Mouse (Mus musculus): ENCODE measurements around the gene Cdc73. TPM values are rescaled to one million over a fixed set of nuclear protein-coding genes. Genes with fewer than 3 reads are reported as not detected.
"Not testable (repeated sequence)": the region's sequence is repeated elsewhere in the genome, so short reads cannot be mapped to it uniquely, and the experiment has no call there.

Gene Cdc73
- polyA plus RNA-seq, 1 experiment from 2014 or later: 29.3 TPM

- 60% methylated on average over 9 of the region's 9 CpGs for WGBS
- Histone ChIP-seq H3K9ac (no peak overlapping the region), H3K27ac (ENCODE audit: poor library complexity, severe bottlenecking) (no peak overlapping the region), H3K27me3 (replicated peaks) (no peaks in the 10 kb centered on the region), H3K9me3 (replicated peaks) (0 out of 2 replicates have a peak, but pooled peaks cover 3% of the 10 kb centered on the region), H3K4me3 (no peak overlapping the region), H3K36me3 (no peaks in the 10 kb centered on the region), H3K4me1 (replicated peaks) (0 out of 2 replicates have a peak, but pooled peaks cover 3% of the 10 kb centered on the region), H3K4me2 (no peak overlapping the region)
- no peak for ATAC-seq (ENCODE audit: insufficient number of reproducible peaks, low FRiP score)
Observed at GRCm38 (mm10) chr1:143727701-143728445, 25.2 kb upstream of the Cdc73 start.

GRCm38 (mm10) chr1:143724456-143725064 is 21.9 kb upstream of the Cdc73 start:
- no peaks in the 10 kb centered on the region for H3K36me3 ChIP-seq
- no peak for ATAC-seq (ENCODE audit: insufficient number of reproducible peaks, low FRiP score)
- WGBS: 56% methylated on average over 5 of the region's 5 CpGs

DNA sequence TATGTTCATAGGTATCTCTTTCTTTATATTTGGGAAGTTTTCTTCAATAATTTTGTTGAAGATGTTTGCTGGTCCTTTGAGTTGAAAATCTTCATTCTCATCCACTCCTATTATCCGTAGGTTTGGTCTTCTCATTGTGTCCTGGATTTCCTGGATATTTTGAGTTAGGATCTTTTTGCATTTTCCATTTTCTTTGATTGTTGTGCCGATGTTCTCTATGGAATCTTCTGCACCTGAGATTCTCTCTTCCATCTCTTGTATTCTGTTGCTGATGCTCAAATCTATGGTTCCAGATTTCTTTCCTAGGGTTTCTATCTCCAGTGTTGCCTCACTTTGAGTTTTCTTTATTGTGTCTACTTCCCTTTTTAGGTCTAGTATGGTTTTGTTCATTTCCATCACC is 13.3 kb upstream of the Cdc73 start, which contains the start of gene Glrx2:
TSS of gene Glrx2 (plus strand) at position 301 of the 400 bp plus-strand sequence.
- H3K27ac ChIP-seq (ENCODE audit: poor library complexity, severe bottlenecking); H3K36me3 ChIP-seq; H3K9ac ChIP-seq; H3K4me2 ChIP-seq; H3K27me3 ChIP-seq (replicated peaks); ATAC-seq (ENCODE audit: insufficient number of reproducible peaks, low FRiP score); H3K9me3 ChIP-seq (replicated peaks); H3K4me3 ChIP-seq; H3K4me1 ChIP-seq (replicated peaks): not testable (repeated sequence)
- WGBS: no CpG with 5 or more reads among the region's 2 CpGs

More at GRCm38 (mm10) chr1:143724456-143725064, 21.9 kb upstream of the Cdc73 start:
- Histone ChIP-seq H3K27ac (ENCODE audit: poor library complexity, severe bottlenecking) (no peak overlapping the region), H3K27me3 (replicated peaks) (no peaks in the 10 kb centered on the region), H3K4me2 (no peak overlapping the region), H3K4me1 (replicated peaks) (0 out of 2 replicates have a peak, but pooled peaks cover 3% of the 10 kb centered on the region), H3K4me3 (no peak overlapping the region), H3K9ac (no peak overlapping the region), H3K9me3 (replicated peaks) (0 out of 2 replicates have a peak, but pooled peaks cover 4% of the 10 kb centered on the region)

- H3K4me1 ChIP-seq (replicated peaks): peaks cover 9% of the 10 kb centered on the region
- H3K27ac ChIP-seq (ENCODE audit: poor library complexity, severe bottlenecking): no peak overlapping the region
- ATAC-seq (ENCODE audit: insufficient number of reproducible peaks, low FRiP score): no peak
- H3K9me3 ChIP-seq (replicated peaks): no peaks in the 10 kb centered on the region
- H3K36me3 ChIP-seq: no peaks in the 10 kb centered on the region
- H3K4me3 ChIP-seq: no peak overlapping the region
- no peak overlapping the region for H3K9ac ChIP-seq
- 15% methylated on average over 5 of the region's 5 CpGs for WGBS
- H3K4me2 ChIP-seq: no peak overlapping the region
- H3K27me3 ChIP-seq (replicated peaks): no peaks in the 10 kb centered on the region
Observed at GRCm38 (mm10) chr1:143710627-143710976, 7.9 kb upstream of the Cdc73 start.

DNA sequence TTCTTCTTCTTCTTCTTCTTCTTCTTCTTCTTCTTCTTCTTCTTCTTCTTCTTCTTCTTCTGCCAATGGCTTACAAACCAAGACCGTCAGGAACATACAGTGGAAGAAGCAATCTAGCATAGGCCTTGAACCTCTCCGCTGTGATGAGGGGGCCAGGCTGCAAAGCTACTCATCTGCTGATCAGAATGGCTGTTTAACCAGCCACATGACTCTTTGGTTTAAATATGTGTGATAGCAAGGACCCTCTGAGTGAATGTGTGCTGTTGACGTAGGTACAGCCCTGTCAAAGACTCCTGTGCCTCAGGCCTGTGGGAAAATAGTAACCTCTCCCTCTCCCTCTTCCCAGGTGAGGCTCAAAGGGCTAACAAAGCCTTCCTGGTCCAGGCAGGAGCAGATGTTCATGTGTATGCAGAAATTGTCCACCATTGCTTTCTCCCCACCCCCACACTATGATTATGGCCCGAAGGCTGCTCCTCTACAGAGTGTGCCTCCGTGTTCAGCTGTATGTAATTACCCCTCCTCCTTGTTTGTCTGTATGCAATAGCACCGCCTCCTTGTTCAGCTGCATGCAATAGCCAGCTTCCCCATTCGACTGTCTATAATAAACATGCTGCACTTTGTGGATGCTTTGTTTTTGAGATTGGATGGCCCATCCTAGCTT is 7.4 kb upstream of the Cdc73 start:
- no peak overlapping the region for H3K9ac ChIP-seq
- no peak overlapping the region for H3K27ac ChIP-seq (ENCODE audit: poor library complexity, severe bottlenecking)
- peaks cover 9% of the 10 kb centered on the region for H3K4me1 ChIP-seq (replicated peaks)
- H3K4me2 ChIP-seq: no peak overlapping the region
- no peaks in the 10 kb centered on the region for H3K9me3 ChIP-seq (replicated peaks)
- H3K27me3 ChIP-seq (replicated peaks): no peaks in the 10 kb centered on the region
- H3K4me3 ChIP-seq: no peak overlapping the region
- 70% methylated on average over 7 of the region's 7 CpGs for WGBS
- no peaks in the 10 kb centered on the region for H3K36me3 ChIP-seq
- no peak for ATAC-seq (ENCODE audit: insufficient number of reproducible peaks, low FRiP score)

DNA sequence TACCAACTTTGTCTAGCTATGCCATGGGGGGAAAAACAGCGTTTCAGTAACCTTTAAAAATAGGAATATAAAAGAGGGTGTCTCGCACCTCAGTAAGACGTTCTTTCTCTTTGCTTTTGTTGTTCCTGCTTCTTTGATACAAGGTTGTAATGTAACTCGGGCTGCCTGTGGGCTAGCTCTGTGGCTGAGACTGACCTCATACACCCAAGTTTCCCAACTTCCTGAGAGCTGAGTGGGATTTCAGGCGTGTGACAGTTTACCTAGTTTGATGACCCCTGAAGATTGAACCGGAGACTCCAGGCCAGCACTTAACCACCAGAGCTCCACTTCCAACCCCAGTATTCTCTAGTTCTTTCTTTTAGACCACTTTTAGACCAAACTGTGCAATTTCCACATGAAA is 5.7 kb upstream of the Cdc73 start:
- H3K9ac ChIP-seq: no peak overlapping the region
- ATAC-seq (ENCODE audit: insufficient number of reproducible peaks, low FRiP score): no peak
- 75% methylated on average over 6 of the region's 6 CpGs for WGBS
- H3K4me2 ChIP-seq: no peak overlapping the region
- H3K4me1 ChIP-seq (replicated peaks): peaks cover 9% of the 10 kb centered on the region
- H3K4me3 ChIP-seq: no peak overlapping the region
- no peaks in the 10 kb centered on the region for H3K9me3 ChIP-seq (replicated peaks)
- H3K36me3 ChIP-seq: no peaks in the 10 kb centered on the region
- no peaks in the 10 kb centered on the region for H3K27me3 ChIP-seq (replicated peaks)
- no peak overlapping the region for H3K27ac ChIP-seq (ENCODE audit: poor library complexity, severe bottlenecking)

- Histone ChIP-seq H3K4me2 (no peak overlapping the region), H3K36me3 (no peaks in the 10 kb centered on the region), H3K4me3 (no peak overlapping the region), H3K9ac (no peak overlapping the region), H3K9me3 (replicated peaks) (no peaks in the 10 kb centered on the region), H3K4me1 (replicated peaks) (peaks cover 9% of the 10 kb centered on the region), H3K27me3 (replicated peaks) (no peaks in the 10 kb centered on the region), H3K27ac (ENCODE audit: poor library complexity, severe bottlenecking) (no peak overlapping the region)
- no peak for ATAC-seq (ENCODE audit: insufficient number of reproducible peaks, low FRiP score)
- 60% methylated on average over 4 of the region's 4 CpGs for WGBS
Observed at GRCm38 (mm10) chr1:143707006-143707405, 4.3 kb upstream of the Cdc73 start.

GRCm38 (mm10) chr1:143702141-143702740 is 452 bp downstream of the Cdc73 start:
- 0% methylated on average over 36 of the region's 48 CpGs for WGBS
- Histone ChIP-seq H3K36me3 (peaks cover 7% of the 10 kb centered on the region), H3K27ac (ENCODE audit: poor library complexity, severe bottlenecking) (peak overlapping the region; percentile 94), H3K9ac (peak overlapping the region; percentile 91), H3K9me3 (replicated peaks) (no peaks in the 10 kb centered on the region), H3K4me2 (peak overlapping the region; percentile 83), H3K4me1 (replicated peaks) (0 out of 2 replicates have a peak, but pooled peaks cover 4% of the 10 kb centered on the region), H3K27me3 (replicated peaks) (no peaks in the 10 kb centered on the region), H3K4me3 (peak overlapping the region; percentile 80)
- ATAC-seq (ENCODE audit: insufficient number of reproducible peaks, low FRiP score): peak; percentile 68

- ATAC-seq (ENCODE audit: insufficient number of reproducible peaks, low FRiP score): no peak
- Histone ChIP-seq H3K9me3 (replicated peaks) (no peaks in the 10 kb centered on the region), H3K4me3 (peak overlapping the region; percentile 80), H3K27ac (ENCODE audit: poor library complexity, severe bottlenecking) (peak overlapping the region; percentile 94), H3K9ac (peak overlapping the region; percentile 91), H3K36me3 (peaks cover 11% of the 10 kb centered on the region), H3K27me3 (replicated peaks) (no peaks in the 10 kb centered on the region), H3K4me2 (peak overlapping the region; percentile 83), H3K4me1 (replicated peaks) (0 out of 2 replicates have a peak, but pooled peaks cover 4% of the 10 kb centered on the region)
- WGBS: under 1% methylated on average over 13 of the region's 13 CpGs
Observed at GRCm38 (mm10) chr1:143701736-143702135, 957 bp downstream of the Cdc73 start.

GRCm38 (mm10) chr1:143684849-143685248 is 17.8 kb downstream of the Cdc73 start:
- no peak overlapping the region for H3K9ac ChIP-seq
- no peaks in the 10 kb centered on the region for H3K27me3 ChIP-seq (replicated peaks)
- H3K4me3 ChIP-seq: no peak overlapping the region
- WGBS: 93% methylated on average over 3 of the region's 3 CpGs
- no peaks in the 10 kb centered on the region for H3K4me1 ChIP-seq (replicated peaks)
- peaks cover 45% of the 10 kb centered on the region for H3K36me3 ChIP-seq
- H3K27ac ChIP-seq (ENCODE audit: poor library complexity, severe bottlenecking): no peak overlapping the region
- no peak for ATAC-seq (ENCODE audit: insufficient number of reproducible peaks, low FRiP score)
- H3K4me2 ChIP-seq: no peak overlapping the region
- no peaks in the 10 kb centered on the region for H3K9me3 ChIP-seq (replicated peaks)

DNA sequence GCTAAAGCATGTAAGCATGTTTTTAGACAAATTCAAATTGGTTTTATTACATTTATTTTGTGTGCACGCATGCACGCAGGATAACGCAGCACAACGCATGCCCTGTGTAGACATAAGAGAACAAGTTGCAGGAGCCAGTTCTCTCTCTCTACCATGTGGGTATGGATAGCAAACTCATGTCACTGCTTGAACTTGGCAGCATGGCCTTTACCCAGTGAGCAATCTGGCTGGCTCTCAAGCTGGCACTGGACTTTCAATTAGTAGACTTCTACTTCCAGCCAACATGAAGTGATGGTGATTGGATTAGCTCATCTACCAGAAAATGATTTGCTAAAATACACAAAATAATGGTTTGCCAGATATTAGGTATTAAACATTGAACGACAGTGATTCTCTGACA is 21.6 kb downstream of the Cdc73 start:
- peaks cover 43% of the 10 kb centered on the region for H3K36me3 ChIP-seq
- WGBS: 95% methylated on average over 5 of the region's 5 CpGs
- no peak for ATAC-seq (ENCODE audit: insufficient number of reproducible peaks, low FRiP score)

More for the DNA sequence above, 21.6 kb downstream of the Cdc73 start:
- no peaks in the 10 kb centered on the region for H3K9me3 ChIP-seq (replicated peaks)
- no peaks in the 10 kb centered on the region for H3K4me1 ChIP-seq (replicated peaks)
- no peak overlapping the region for H3K27ac ChIP-seq (ENCODE audit: poor library complexity, severe bottlenecking)
- H3K4me2 ChIP-seq: no peak overlapping the region
- no peak overlapping the region for H3K9ac ChIP-seq
- H3K4me3 ChIP-seq: no peak overlapping the region
- no peaks in the 10 kb centered on the region for H3K27me3 ChIP-seq (replicated peaks)
